Mouse (Mus musculus) neural tube, embryonic 13.5 days (tissue): ENCODE results near the gene 6330403K07Rik. TPM values are rescaled to one million over a fixed set of nuclear protein-coding genes. Genes with fewer than 3 reads are reported as not detected.
A peak's percentile ranks its signal among the peaks of the same experiment; 100 is the strongest.

ENCODE experiments used
- ATAC-seq: fragments of 200-750 bp; cut with Nextera tagmentation; 2 replicates; pipeline ENCODE4 v1.8.0; 2017; ENCODE audit warnings: low read depth, mild to moderate bottlenecking, moderate TSS enrichment, moderate library complexity
- H3K27ac ChIP-seq: fragments of 300-500 bp; sonication (generic); replicated peaks from 2 replicates; pipeline ENCODE4 v1.5.1; 2015; ENCODE audit warnings: moderate library complexity, mild to moderate bottlenecking, inconsistent platforms
- H3K27me3 ChIP-seq: fragments of 300-500 bp; sonication (generic); 2 replicates; pipeline ENCODE4 v1.6.1; 2015; ENCODE audit warnings: mild to moderate bottlenecking, inconsistent platforms
- H3K36me3 ChIP-seq: fragments of 300-500 bp; sonication (generic); 2 replicates; pipeline ENCODE4 v1.6.1; 2015; ENCODE audit warnings: mild to moderate bottlenecking, inconsistent platforms
- H3K4me1 ChIP-seq: fragments of 300-500 bp; sonication (generic); replicated peaks from 2 replicates; pipeline ENCODE4 v1.6.1; 2015; ENCODE audit warnings: inconsistent platforms
- H3K4me2 ChIP-seq: fragments of 300-500 bp; sonication (generic); 2 replicates; pipeline ENCODE4 v1.6.1; 2015; ENCODE audit warnings: inconsistent platforms, mild to moderate bottlenecking, moderate library complexity
- H3K4me3 ChIP-seq: fragments of 300-500 bp; sonication (generic); 2 replicates; pipeline ENCODE4 v1.5.1; 2015; ENCODE audit warnings: mild to moderate bottlenecking, inconsistent platforms
- H3K9ac ChIP-seq: fragments of 300-500 bp; sonication (generic); 2 replicates; pipeline ENCODE4 v1.6.1; 2015; ENCODE audit warnings: moderate library complexity, mild to moderate bottlenecking, inconsistent platforms
- H3K9me3 ChIP-seq: fragments of 300-500 bp; sonication (generic); 2 replicates; pipeline ENCODE4 v1.6.1; 2016; ENCODE audit warnings: inconsistent platforms
- WGBS: fragments of 180-500 bp; shearing (Covaris S2); methylation state at CpG from one replicate; pipeline ENCODE4 v1.1.7; 2015; 5-methylcytosine and 5-hydroxymethylcytosine counted together
- polyA plus RNA-seq: library from polyadenylated mRNA; unstranded; fragments of >200 nt; fragmentation: Nextera tagmentation; extraction: Ambion mirVana; gene quantifications from 2 replicates; pipeline ENCODE4 v1.2.1, GENCODE M21; 2015

Gene 6330403K07Rik
- polyA plus RNA-seq, 1 experiment from 2014 or later, result 566 TPM

- Histone ChIP-seq H3K4me3 (no peak overlapping the region), H3K4me1 (peaks cover 45% of the 10 kb centered on the region), H3K27me3 (no peaks in the 10 kb centered on the region), H3K27ac (no peak overlapping the region), H3K36me3 (peaks cover 22% of the 10 kb centered on the region), H3K4me2 (no peak overlapping the region), H3K9me3 (no peaks in the 10 kb centered on the region), H3K9ac (no peak overlapping the region)
- ATAC-seq, result no peak
- 94% methylated on average over 1 of the region's 1 CpGs for WGBS
Observed at GRCm38 (mm10) chr11:71017051-71017450, 16.3 kb downstream of the 6330403K07Rik start.

GRCm38 (mm10) chr11:71012743-71013142, 20.6 kb downstream of the 6330403K07Rik start:
- Histone ChIP-seq H3K36me3 (peaks cover 56% of the 10 kb centered on the region), H3K4me1 (peaks cover 17% of the 10 kb centered on the region), H3K27ac (no peak overlapping the region), H3K9me3 (no peaks in the 10 kb centered on the region), H3K4me3 (no peak overlapping the region), H3K27me3 (no peaks in the 10 kb centered on the region), H3K9ac (no peak overlapping the region), H3K4me2 (no peak overlapping the region)
- WGBS, result 94% methylated on average over 7 of the region's 7 CpGs
- ATAC-seq, result no peak

DNA sequence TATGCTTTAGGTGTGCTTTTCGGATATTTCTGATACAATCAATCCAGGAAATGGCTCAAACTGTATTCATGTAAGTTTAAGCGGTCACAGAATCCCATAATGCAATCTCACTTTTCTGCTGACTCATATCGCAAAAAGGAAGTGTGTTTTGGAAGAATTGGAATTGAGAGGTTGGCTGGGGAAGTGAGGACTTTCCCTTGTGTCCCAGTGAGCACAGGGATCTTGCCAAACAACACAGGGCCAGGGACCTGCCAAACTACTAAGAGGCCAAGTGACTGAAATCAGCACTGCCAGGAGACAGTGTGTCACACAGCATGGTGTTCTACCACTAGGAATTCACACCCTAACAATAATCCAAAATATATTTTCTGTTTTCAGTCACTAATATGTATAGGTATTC, 25.0 kb downstream of the 6330403K07Rik start:
- Histone ChIP-seq H3K27ac (no peak overlapping the region), H3K4me1 (peaks cover 8% of the 10 kb centered on the region), H3K36me3 (peaks cover 58% of the 10 kb centered on the region), H3K27me3 (no peaks in the 10 kb centered on the region), H3K9me3 (no peaks in the 10 kb centered on the region), H3K9ac (no peak overlapping the region), H3K4me3 (no peak overlapping the region), H3K4me2 (no peak overlapping the region)
- 93% methylated on average over 3 of the region's 3 CpGs for WGBS
- ATAC-seq, result no peak

DNA sequence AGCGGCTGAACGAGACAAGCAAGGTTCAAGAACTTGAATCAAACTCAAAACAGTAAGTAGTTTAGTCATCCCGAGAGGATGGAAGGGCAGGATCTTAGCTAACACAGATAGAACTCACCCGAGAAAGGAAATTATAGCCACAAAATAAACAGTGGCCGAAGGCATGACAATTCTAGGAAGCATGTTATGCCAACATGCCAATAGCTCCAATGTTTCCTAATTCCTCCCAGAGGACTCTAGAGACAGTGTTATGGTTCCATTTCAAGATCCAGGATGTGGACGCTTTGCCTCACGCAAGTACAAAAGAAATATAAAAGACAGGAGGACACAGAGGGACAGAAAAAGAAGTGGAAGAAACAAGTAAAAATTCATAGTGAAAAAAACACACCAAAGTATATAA, 25.5 kb downstream of the 6330403K07Rik start:
- Histone ChIP-seq H3K4me1 (peaks cover 13% of the 10 kb centered on the region), H3K27me3 (no peaks in the 10 kb centered on the region), H3K27ac (no peak overlapping the region), H3K4me3 (no peak overlapping the region), H3K9ac (no peak overlapping the region), H3K9me3 (no peaks in the 10 kb centered on the region), H3K36me3 (peaks cover 56% of the 10 kb centered on the region), H3K4me2 (no peak overlapping the region)
- no peak for ATAC-seq
- WGBS, result 91% methylated on average over 7 of the region's 7 CpGs

GRCm38 (mm10) chr11:71007026-71007425, 26.3 kb downstream of the 6330403K07Rik start:
- Histone ChIP-seq H3K4me2 (no peak overlapping the region), H3K9ac (no peak overlapping the region), H3K27me3 (no peaks in the 10 kb centered on the region), H3K36me3 (peaks cover 48% of the 10 kb centered on the region), H3K9me3 (no peaks in the 10 kb centered on the region), H3K27ac (no peak overlapping the region), H3K4me1 (peaks cover 21% of the 10 kb centered on the region), H3K4me3 (no peak overlapping the region)
- 95% methylated on average over 6 of the region's 6 CpGs for WGBS
- ATAC-seq, result no peak

- 72% methylated on average over 5 of the region's 5 CpGs for WGBS
- H3K36me3 ChIP-seq, result peaks cover 37% of the 10 kb centered on the region
- H3K4me3 ChIP-seq, result peak overlapping the region; percentile 88
- H3K4me2 ChIP-seq, result peak overlapping the region; percentile 54
- no peak for ATAC-seq
- no peaks in the 10 kb centered on the region for H3K9me3 ChIP-seq
- H3K9ac ChIP-seq, result 0 out of 2 replicates have a peak overlapping the region, but pooled peaks have one; percentile 49
- no peak overlapping the region for H3K27ac ChIP-seq
- H3K27me3 ChIP-seq, result no peaks in the 10 kb centered on the region
- H3K4me1 ChIP-seq, result peaks cover 21% of the 10 kb centered on the region
Observed at GRCm38 (mm10) chr11:71005046-71005445, 28.3 kb downstream of the 6330403K07Rik start.

DNA sequence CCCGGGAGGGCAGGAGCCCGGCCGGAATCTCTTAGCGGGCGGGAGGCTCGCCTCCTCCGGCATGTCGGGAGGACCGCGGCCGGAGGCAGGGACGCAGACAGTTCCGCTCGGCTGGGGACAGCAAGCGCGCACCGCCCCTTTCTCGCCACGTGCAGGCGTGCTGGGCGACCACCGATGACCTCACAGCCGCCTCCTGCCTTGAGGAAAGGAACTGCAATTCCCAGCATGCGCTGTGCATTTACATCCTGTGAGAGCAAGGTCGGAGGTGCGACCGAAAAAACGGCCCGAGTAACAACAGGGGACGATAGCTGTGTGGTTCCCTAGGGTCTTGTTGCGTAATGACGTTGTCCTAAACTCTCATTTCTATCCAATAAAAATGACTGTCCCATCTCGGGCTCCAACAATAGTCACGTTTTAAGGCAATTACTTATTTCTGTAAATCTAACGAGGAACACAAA, 29.0 kb downstream of the 6330403K07Rik start, which contains the start of gene Dhx33:
Gene Dhx33 (minus strand): TSS at position 122 of the 458 bp plus-strand sequence.
- under 1% methylated on average over 34 of the region's 35 CpGs for whole genome bisulfite sequencing
- peak within 1 kb of the TSS; percentile 81 for H3K9ac ChIP-seq
- H3K4me1 ChIP-seq, result peaks cover 21% of the 10 kb centered on the region
- H3K27ac ChIP-seq, result peak within 1 kb of the TSS; percentile 83
- H3K4me3 ChIP-seq, result peak within 1 kb of the TSS; percentile 88
- no peaks in the 10 kb centered on the region for H3K9me3 ChIP-seq
- peak within 1 kb of the TSS; percentile 92 for H3K4me2 ChIP-seq
- peaks cover 37% of the 10 kb centered on the region for H3K36me3 ChIP-seq
- no peaks in the 10 kb centered on the region for H3K27me3 ChIP-seq
- ATAC-seq, result peak; percentile 99

DNA sequence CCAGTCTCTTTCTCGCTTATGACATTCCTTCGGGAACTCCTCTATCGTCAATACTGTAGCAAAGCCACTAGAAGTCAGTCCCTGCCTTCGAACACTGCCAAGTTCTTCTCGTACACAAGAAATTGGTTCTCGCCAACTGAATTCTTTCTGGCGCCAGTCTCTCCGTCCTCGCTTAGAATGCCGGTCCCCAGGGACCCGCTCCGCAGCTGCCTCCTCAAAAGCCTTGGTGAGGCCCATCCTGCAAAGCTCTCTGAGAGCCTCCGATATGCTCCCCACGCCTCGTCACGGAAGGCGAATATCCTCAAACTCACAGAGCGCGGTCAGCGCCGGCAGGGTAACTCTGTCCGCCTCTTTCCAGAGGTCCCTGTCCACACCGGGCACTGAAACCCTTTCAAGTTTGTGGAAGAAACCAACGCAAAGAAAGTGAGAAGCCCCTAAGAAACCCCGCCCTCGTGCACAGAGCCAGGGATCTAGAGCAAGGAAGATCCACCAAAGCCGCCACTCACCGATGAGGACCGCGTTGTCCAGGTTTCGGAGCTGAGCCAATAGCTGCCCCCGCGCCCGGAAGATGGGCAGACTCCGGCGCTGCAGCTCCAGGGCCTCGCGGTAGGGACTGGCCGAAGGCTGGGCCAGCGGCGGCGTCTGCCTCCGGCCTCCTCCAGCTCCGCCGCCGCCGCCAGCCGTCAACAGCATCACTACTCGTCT, 29.6 kb downstream of the 6330403K07Rik start:
- peaks cover 21% of the 10 kb centered on the region for H3K4me1 ChIP-seq
- peak; percentile 85 for ATAC-seq
- H3K4me3 ChIP-seq, result peak overlapping the region; percentile 88
- H3K27me3 ChIP-seq, result no peaks in the 10 kb centered on the region
- H3K27ac ChIP-seq, result peak overlapping the region; percentile 83
- H3K9me3 ChIP-seq, result no peaks in the 10 kb centered on the region
- under 1% methylated on average over 49 of the region's 49 CpGs for WGBS
- H3K4me2 ChIP-seq, result peak overlapping the region; percentile 92
- H3K36me3 ChIP-seq, result peaks cover 38% of the 10 kb centered on the region
- peak overlapping the region; percentile 81 for H3K9ac ChIP-seq

- ATAC-seq, result no peak
- Histone ChIP-seq H3K4me1 (peaks cover 21% of the 10 kb centered on the region), H3K27me3 (no peaks in the 10 kb centered on the region), H3K9me3 (no peaks in the 10 kb centered on the region), H3K36me3 (peaks cover 39% of the 10 kb centered on the region), H3K9ac (no peak overlapping the region), H3K4me3 (no peak overlapping the region), H3K27ac (no peak overlapping the region), H3K4me2 (no peak overlapping the region)
- 93% methylated on average over 4 of the region's 4 CpGs for WGBS
Observed at GRCm38 (mm10) chr11:71001167-71001566, 32.1 kb downstream of the 6330403K07Rik start.

DNA sequence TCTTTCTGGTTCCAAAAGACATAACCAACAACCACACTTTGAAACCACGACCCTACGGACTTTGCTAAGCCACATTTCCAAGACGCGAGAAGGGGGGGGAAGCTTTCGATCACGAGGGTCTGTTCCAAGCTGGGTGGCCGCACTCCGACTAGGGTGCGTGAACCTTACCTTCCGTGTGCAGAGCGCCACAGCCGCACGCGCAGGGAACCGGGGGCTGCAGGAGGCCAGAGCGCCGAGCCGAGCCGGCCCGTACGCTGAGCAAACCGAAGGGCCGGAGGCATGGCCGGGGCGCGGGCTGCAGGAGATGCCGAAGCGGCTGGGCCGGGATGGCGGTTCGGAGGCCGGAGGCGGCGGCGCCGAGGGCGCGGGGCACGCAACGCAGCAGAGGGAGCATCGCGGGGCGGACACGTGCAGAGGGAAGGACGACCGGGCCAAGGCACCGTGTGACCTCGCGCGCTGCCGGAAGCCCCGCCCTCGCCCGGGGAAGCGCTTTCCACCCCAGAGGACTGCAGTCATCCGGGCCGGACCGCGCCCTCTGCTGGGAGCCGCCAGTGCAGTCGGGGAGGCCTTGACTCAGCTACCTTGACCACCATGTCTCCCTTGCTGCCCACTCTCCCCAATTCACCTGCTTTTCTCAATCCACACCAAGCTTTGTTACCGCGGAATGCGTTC, 50.6 kb downstream of the 6330403K07Rik start, which contains the start of gene C1qbp:
Gene C1qbp (minus strand): TSS at position 470 of the 672 bp plus-strand sequence.
- Histone ChIP-seq H3K36me3 (peaks cover 68% of the 10 kb centered on the region), H3K9ac (peak within 1 kb of the TSS; percentile 85), H3K4me2 (peak within 1 kb of the TSS; percentile 86), H3K4me3 (peak within 1 kb of the TSS; percentile 87), H3K27ac (peak within 1 kb of the TSS; percentile 64), H3K27me3 (no peaks in the 10 kb centered on the region), H3K4me1 (peaks cover 14% of the 10 kb centered on the region), H3K9me3 (no peaks in the 10 kb centered on the region)
- under 1% methylated on average over 64 of the region's 64 CpGs for WGBS
- ATAC-seq, result peak; percentile 95

GRCm38 (mm10) chr11:70982030-70982429, 51.3 kb downstream of the 6330403K07Rik start:
- no peak overlapping the region for H3K27ac ChIP-seq
- H3K9me3 ChIP-seq, result no peaks in the 10 kb centered on the region
- H3K36me3 ChIP-seq, result peaks cover 68% of the 10 kb centered on the region
- peak overlapping the region; percentile 86 for H3K4me2 ChIP-seq
- no peak for ATAC-seq
- peak overlapping the region; percentile 87 for H3K4me3 ChIP-seq
- H3K4me1 ChIP-seq, result peaks cover 14% of the 10 kb centered on the region
- H3K9ac ChIP-seq, result peak overlapping the region; percentile 85
- H3K27me3 ChIP-seq, result no peaks in the 10 kb centered on the region
- 8% methylated on average over 12 of the region's 12 CpGs for WGBS
